Mouse (Mus musculus): ENCODE data around the gene Htr6.

DNA sequence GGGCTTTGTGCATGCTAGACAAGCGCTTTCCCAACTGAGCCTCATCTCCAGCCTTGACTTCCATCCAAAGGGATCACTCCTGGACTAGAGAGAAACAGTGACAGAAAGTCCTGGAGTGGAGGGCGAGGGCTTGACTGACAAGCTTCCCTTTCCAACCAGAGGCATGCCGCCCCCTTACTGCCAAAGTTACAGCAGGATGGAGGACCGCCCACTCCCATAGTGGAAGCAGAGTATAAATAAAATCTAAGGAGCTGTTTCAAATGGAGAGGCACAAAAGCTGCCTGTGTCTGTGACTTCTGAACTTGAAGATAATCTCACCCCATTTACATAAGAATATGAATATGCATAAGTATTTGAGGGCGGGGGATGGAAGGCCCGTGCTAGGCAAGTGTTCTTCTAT lies 26.9 kb downstream of the Htr6 start:
- no peak for TF ChIP-seq CTCF (IDR thresholded peaks at IDR 0.05; ENCODE audit: low read depth)
- no peak for TF ChIP-seq EP300 (IDR thresholded peaks at IDR 0.05; ENCODE audit: low read depth)
